Mouse (Mus musculus) adrenal gland, adult 8-10 months (tissue): ENCODE results near the gene Elmod2. TPM values are rescaled to one million over a fixed set of nuclear protein-coding genes. Genes with fewer than 3 reads are reported as not detected.
A peak's percentile ranks its signal among the peaks of the same experiment; 100 is the strongest.
"Not testable (repeated sequence)": the region's sequence is repeated elsewhere in the genome, so short reads cannot be mapped to it uniquely, and the experiment has no call there.

Experiments used
- DNase-seq: peaks from one replicate; pipeline ENCODE4 v3.0.0; 2022
- total RNA-seq, 4 experiments: library from RNA; stranded (reverse); gene quantifications; 2 replicates each; pipeline ENCODE4 v1.2.4; 2022

Gene Elmod2
- total RNA-seq = 10 to 100 TPM; 17.3 to 19.0 (median 18.3) TPM

DNA sequence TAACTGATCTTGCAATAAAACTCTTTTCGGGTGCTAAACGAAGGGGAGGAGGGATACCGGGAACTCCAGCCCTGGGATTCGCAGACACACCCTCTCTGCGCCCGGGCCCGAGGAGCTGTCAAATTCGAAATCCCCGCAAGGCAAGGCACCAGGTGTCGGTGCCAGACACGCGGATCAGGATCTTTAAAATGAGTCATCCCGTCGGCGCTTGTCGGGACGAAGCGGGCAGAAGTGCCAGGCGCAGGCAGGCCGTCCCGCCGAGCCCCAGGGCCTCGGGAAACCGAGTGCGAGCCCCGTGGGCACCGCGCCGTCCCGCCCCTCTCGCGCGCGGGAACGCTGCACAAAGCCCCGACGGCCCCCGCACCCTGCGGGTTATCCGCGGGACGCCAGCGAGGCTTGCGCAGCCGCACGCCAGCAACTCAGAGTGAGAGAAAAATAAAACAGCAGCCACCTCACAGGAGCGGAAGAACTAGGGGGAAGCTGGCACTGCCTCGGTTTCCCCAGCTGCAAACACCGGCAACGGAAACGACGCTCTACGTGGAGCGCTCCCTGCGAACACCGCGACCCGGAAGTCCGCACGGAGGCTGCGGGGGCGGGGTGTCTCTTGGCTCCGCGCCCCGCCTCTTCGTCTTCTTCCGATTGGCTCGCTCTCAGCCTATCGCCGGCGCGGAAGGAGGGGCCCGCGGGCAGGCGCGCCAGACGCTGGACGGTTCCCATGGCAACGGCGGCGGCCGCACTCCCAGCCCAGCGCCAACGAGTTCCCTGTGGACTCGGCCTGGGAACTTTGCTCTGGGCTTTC, at the start of gene Elmod2:
Elmod2 (minus strand) TSS at position 588 of the 799 bp plus-strand sequence.
- peak; percentile 96 for DNase-seq

DNA sequence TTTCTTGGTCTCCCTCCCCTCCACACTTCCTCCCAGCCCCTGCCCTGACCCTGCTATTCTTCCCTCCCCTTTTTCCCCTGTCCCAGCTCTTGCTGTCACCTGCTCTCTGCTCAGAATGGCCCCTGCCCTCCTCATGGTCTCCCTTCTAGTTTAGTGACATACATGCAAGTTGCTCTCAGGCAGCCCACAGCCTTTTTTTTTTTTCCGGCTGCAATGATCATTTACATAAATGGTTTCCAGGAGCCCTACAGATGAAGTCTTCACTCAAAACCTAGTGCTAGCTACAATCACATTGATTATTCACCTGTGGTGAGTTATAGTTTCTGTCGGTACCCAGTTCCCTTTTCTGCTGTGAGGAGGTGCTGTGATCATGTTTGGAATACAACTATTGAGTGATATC, 48.7 kb upstream of the Elmod2 start:
- no peak for DNase-seq

DNA sequence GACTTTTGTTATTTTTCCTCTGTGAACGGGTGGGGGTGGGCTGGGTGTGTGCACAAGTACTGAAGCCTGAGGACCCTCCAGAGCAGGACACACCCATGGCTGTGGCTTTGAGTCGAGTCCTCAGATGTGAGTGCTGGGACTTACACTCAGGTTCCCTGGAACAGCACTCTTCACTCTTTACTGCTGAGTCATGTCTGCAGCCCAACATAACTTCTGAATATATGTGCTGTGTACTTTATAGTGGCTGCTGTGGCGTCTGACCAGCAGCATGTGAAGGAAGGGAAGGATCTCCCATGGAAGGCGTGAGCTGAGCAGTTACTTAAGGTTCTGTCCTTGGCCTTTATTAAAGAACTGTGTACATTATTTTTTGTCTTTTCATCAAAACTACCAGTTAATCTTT, 47.9 kb upstream of the Elmod2 start:
- DNase-seq = no peak

DNA sequence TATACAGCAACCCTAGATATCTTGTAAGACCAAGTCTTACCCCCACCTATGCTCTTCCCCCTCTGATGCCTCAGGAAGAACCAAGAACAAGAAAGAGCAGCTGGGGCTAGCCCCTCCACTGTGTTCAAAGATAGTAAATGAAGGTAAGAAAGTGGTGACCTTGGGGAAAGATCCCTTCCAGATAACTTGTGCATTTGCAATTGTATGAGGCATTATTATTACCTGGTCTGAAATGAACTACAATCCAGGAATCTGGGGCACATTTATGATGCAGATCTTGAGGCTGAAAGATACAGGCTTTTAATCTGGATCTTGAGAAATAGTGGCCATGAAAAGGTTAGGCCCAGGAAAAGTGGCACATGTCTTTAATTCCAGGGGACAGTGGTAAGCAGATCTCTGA, 44.9 kb upstream of the Elmod2 start:
- DNase-seq = no peak

DNA sequence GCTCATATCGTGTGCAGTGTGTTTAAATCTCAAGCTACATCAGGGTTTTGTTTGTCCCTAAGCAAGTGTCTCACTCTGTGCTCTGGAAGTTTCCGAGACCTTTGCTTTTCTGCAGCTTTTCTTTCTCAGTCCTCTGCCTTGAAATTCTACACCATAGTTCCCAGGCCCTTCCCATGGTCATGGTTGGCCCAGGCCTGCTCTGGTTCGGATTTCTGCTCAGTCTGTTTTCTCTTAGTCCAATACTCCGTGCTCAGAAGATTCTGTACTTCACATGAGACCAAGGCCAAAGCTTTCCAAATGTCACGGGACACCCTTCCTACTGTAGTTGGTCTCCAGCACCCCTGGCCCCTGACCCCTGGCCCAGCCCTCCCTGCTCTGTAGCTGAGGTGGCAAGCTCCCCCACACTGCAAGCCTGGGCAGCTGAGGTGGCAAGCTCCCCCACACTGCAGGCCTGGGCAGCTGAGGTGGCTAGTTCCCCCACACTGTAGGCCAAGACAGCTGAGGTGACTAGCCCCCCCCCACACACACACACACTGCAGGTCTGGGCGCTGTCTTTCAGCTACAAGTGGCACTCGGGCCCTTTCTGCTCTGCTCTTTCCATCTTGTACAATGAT, 31.0 kb upstream of the Elmod2 start:
- DNase-seq = no peak

DNA sequence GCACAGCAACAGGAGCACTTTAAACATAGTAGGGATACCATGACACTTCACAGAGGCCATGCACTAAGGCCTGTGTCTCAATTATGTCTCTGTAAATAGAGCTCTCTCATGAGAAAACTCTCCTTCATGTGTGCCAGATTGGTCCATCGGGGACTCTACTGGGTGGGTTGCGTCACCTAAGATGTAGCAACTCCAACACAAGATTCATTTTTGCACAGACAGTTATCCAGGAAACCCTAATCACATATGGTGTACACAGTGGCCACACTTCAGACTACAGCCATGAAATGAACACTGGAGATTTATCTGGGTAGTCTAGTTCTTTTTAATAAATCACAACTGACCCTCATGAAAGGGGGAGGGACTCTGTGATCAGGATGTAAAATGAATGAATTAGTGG, 19.0 kb upstream of the Elmod2 start:
- DNase-seq = no peak

DNA sequence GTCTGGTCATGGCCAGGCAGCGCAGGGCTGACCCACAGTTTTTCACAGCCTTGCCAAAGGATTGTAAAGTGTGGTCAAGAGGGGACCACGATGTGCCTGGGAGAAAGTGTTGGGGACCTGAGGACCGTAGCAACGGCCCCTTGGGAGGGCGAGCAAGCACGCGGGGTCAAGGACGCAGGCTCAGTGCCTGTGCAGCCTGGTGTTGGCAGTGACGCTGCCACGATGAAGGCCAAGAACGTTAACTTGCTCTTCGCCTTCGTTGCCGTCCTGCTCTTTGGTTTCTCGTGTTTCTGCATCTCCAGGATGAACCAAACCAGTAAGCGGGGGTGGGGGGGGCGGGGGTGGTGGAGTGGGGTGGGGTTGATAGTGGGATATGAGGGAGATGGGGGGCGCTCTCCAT, 16.0 kb upstream of the Elmod2 start, which contains the start of gene Mgat4d:
Mgat4d (plus strand) TSS at position 209 of the 400 bp plus-strand sequence.
- DNase-seq = no peak

DNA sequence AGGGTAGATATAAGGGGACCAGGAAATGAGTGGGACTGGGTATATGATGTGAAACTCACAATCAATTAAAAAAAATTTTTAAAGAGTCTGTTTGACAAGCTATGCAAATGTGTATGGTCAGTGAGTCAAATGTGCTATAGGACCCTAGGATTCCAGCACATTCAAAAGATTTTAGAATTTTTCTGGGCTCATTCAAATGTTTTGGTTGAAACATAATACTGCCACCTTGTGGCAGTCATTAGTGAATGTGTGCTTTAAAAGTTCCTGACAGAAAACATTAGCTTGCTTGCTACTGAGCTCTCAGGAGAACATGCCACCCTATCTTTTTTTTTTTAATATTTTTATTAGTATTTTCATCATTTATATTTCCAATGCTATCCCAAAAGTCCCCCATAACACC, 10.4 kb upstream of the Elmod2 start:
- DNase-seq = no peak

DNA sequence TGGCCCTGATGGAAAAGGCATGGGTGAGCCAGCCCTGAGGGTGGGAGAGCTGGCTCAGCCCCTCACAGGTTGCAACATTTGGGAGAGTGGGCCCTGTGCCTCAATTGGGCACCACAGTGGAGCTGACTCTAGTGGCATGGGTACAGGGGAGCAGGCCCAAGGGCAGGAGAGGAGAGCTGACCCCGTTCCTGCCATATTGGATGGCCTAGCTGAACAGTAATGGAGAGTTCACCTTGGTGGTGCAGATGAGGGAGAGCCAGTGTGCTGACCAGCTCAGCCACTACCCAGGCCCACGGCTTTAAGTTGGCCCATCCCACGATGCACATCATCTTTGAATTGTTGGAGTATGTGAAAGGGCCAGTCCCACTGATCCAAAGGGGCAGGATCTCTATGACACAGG, 9.8 kb upstream of the Elmod2 start:
- DNase-seq = no peak

DNA sequence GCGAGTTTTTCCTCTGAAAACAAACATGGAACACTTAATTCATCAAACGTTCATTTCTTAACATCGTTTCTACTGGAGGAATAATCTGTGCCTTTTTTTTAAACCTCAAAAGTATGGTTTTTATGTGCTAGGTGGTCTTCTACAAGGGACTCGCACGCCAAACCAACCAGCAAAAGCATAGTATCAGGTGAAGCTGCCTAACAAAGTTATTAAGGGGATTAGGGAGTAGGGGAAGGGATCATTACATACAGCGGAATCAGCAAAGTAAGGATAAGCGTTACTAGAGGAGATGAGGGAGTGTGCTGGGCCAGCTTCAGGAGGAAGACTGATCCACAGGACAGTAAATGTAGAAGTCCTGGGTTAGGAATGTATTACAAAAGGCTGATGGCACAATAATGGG, 578 bp upstream of the Elmod2 start:
- DNase-seq = no peak

DNA sequence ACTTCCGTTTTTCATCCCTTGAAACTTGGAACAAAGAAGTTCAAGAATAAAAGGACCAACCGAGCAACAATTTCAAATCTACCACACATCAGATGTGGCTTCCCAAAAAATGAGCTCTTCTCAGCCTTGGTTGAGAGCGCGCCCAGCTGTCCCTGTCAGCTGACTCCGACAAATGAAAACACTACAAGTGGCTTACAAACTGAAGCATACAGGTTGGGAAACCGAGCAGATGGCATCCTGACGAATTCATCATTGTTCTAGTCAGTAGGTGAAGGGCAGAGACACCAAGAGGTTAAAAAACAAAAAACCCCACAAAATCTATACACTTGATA, 753 bp downstream of the Elmod2 start:
- no peak for DNase-seq

DNA sequence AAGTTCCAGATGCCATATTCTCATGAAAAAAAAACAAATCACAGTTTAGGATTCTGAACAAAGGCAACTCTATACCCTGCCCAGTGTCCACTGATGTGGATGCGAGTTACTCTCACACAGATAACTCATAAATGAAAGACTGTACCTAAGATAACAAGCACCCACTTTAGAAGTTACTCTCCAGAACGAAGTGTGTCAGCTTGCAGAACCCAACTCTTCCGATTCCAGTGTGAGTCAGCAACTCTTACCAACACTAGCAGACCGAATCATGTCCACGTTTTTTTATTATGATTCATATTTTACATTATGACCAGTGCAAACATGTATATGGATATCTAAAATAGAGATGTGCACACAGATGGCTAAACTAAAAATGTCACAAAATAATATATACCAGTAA, 4.4 kb downstream of the Elmod2 start:
- no peak for DNase-seq

DNA sequence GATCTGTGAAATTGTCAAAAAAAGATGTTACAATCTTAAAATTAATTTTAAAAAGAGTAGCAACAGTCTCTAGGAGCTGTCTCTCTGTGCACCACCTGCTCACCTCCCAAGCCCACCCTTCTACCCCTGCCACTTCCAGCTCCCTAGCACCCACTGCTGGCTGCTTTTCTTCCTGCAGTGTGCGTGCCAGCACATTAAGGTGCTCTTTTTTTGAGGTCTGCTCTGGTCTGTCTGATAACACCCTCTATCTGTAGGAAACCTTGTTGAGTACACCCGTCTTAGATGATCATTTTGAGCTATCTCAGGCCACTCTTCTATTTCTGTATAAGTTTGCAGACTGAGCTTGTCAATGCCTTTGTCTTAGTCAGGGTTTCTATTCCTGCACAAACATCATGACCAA, 9.2 kb downstream of the Elmod2 start:
- no peak for DNase-seq

DNA sequence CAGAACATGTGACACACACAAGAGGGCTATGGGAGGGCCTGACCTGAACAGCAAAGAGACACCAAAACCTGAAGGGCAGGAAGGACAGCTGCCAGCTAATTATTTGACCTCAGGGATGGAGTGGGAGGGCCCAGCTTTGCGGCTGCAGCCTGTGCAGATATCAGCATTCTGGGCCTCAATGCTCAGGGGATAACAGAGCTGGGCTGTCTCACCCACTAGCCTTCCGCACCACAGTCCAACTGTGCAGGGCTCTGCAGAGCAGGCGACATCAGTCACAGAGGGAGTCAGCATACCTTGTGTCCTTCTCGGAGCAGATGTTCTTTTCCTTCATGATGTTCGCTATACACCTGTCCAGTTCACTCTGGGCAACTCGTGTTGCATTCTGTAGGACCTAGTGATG, 9.9 kb downstream of the Elmod2 start:
- no peak for DNase-seq

DNA sequence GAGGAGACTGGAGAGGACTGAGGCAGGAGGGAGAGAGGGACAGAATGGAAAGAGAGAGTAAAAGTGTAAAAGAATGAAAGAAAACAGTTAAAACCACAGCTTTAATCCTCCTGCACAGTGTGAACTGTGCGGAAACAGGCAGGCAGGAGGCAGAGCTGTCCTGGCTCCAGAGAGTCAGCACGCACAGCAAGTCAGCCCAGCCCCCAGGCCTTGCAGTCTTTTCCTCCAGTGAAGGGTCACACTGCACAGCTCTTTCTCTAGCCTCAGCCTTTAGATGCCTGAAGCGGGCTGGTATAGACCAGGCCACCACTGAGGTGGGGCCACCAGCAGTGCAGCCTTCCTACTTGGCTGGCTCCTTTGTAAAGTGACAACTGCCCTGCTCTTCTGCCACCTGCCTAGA, 11.7 kb downstream of the Elmod2 start:
- DNase-seq = no peak

DNA sequence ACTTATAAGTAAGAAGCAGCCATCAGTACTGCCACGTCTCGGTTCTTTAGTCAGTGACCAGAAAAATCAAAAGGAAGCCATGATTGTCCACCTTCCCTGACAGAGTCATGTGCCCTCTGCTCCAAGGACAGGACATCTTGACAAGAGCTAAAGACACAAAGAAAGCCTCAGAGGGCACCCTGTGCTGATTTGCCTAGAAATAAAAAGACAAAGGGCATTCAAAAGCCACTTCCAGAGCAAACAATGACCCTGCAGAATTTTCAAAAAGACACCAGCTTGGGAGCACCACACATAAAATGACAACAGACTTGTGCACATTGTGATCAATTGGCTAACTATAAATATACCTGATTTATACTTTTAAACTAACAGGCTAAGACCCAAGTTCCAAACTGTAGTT, 16.6 kb downstream of the Elmod2 start:
- no peak for DNase-seq

DNA sequence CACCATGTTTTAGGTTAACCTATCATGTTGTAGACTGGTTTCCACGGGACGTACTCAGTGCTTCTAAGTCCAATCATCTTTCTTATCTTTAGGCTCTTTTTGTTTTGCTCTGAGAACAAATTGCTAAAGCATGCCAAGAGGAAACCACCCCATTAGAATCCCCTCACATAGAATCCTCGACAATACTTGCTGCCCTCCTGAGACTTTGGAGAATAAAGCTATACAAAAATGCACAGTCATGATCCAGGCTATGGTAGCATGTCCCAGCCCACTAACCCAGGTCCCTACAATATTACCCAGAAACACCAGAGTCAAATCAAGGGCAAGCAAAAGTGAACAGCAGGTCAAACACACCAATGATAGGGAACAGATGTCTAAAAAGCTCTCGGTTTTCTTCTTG, 17.2 kb downstream of the Elmod2 start:
- not testable (repeated sequence) for DNase-seq

DNA sequence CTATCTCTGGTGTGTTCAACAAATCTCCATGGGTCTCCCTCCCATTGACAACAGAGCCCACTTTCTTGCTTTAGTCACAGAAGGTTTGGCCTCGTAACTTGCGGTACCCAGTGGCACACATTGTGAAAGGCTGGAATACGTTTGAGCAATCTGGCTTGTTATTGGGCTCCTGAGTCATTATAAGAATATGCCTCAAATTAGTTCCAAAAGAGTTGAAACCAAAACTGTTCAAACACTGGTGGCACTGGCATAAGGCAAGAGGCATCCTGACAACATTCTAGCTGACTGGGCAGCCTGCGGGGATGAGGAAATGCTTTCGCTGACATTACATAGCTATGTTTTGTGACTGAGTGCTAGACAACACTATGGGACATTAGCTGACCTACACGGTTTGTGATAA, 22.4 kb downstream of the Elmod2 start:
- DNase-seq = peak; percentile 14

DNA sequence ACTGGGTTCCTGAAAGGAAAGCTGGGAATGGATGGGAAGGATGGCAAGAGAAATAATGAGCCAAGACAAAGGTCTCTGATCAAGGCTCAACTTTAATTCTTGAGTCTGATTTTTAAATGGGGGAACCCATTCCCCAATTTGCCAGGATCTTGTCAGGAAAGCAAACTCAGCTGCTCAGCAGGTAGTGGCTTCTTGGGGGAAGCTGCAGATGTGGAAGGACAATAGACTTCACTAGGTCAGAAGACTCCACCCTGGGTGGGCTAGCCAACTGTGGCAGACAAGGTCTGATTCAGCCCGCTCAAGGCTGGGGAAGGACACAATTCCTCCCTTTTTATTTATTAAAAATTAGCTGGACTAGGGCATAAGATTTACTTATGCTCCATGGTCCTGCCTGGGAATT, 27.3 kb downstream of the Elmod2 start:
- DNase-seq = no peak

DNA sequence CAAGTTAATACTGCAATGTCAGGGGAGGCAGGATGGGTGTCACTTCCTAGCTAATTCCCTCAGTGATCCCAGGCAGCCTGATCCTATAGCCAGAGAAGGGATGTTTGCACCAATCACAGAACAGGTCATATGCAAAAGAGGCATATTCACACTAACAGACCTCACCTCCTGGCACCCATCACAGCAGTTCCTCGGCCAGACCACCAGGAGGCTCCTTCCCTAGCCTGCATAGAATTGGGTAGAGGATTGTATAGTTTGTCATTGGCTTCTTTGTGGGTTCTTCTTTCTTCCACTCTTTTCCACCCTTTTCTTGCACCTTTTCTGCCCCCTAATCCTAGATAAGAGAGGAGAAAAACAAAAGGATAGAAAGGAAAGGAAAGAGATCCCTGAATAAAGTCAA, 32.2 kb downstream of the Elmod2 start:
- DNase-seq = no peak

DNA sequence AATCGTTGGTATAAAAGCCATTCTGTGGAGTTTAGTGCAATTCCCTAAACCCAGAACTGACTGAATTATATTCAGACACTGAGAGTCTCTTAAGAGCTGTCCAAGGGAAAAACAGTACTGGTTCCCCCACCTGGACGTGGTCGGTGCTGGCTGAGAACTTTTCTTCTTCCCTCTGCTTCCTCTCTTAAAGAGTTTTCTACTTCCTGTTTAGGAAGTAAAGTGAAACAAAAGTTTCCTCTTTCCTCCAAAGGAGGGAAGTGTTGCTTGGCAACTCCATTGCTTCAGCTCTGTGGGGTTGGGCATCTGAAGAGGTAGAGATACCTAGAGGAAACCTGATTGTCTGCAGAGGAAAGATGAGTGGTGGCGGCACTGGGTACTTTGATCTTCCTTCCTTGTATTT, 34.9 kb downstream of the Elmod2 start:
- DNase-seq = no peak

DNA sequence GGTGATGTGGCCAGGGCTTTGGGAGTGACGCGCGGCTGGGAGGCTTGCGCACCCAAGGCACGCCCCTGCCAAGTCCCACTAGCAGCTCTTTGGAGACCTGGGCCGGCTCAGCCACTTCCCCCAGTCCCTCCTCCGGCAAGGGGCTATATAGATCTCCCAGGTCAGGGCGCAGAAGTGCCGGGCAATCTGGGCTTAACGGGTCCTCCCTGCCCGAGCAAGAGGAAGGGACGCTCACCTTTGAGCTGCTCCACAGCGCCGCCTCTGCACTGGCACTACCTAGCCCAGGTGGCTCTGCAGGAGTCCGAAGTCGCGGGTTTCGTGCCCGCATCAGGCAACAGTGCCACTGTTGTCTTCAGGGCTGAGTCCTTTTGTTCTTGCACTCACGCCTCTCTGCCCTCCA, 42.1 kb downstream of the Elmod2 start, which contains the start of gene Ucp1:
Ucp1 (plus strand) TSS at position 177 of the 400 bp plus-strand sequence.
- DNase-seq = no peak

DNA sequence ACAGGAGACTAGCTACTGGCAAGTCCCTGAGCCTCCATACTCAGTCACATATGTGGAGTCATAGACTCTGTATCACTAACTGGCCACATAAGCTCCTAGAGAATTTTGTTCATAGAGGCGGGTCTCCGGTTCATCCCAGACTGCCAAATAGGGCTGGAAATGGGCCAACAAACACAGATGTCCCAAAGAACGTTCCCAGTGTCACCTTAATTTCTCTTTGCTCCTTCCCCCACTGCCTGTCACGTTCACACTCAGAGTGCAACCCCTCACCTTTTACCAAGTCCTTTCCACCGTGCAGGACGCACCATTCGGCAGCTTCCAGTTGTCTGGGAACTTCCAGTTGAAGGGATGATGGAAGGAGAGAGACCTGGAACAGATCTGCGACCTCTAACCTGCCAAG, 46.9 kb downstream of the Elmod2 start:
- DNase-seq = no peak

DNA sequence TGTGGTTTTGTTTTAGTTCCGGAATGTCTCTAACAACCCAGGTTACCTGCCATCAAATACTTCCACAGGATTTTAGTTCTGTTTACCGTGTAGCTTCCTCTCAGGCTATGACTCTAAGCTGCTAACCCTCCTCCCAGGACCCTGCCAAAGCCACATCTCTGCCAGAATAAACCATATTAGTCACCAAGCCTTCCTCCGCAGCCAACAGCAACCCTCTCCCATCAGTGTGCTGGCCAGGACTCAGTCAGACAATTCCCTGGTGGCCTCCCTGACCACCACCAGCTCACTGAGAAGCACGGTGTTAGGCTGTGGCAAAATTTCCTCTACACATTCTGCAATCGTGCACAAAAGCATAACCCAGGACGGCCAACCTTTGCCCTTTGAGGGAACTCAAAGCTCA, 53.9 kb downstream of the Elmod2 start:
- no peak for DNase-seq

DNA sequence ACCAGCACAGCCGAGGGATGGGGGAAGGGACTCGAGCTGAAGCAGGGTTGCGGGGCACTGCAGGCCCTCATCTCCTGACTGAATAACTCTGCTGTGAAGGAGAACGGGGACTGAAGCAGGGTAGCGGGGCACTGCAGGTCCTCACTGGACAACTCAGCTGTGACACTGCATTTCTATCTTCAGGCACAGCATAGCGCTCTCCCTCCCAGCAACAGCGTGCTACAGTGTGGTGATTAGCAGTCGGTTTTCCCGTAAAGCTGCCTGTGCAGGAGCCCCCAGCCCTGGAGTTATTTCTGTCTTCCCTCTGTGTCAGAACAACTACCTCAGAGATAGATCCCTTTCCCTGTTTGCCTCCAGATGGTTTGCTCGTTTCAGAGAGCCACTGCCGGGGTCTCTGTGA, 57.8 kb downstream of the Elmod2 start:
- DNase-seq = no peak
